Mouse (Mus musculus) embryonic fibroblast, embryonic 13.5 days (primary cell): Measurements from ENCODE around the gene Foxa3. TPM values are rescaled to one million over a fixed set of nuclear protein-coding genes. Genes with fewer than 3 reads are reported as not detected.

ENCODE experiments used
- H3K27ac ChIP-seq: 2 replicates; pipeline ENCODE4 v1.5.1; 2012; ENCODE audit warnings: low read length, control low read depth, inconsistent platforms; ENCODE audit not compliant: insufficient read depth
- H3K4me1 ChIP-seq: 2 replicates; pipeline ENCODE4 v1.6.1; 2011; ENCODE audit warnings: low read length; ENCODE audit not compliant: control insufficient read depth, insufficient read depth
- H3K4me3 ChIP-seq: 2 replicates; pipeline ENCODE4 v1.5.1; 2011; ENCODE audit warnings: mild to moderate bottlenecking, control low read depth, low read length; ENCODE audit not compliant: insufficient read depth
- CTCF ChIP-seq: IDR thresholded peaks from 2 replicates; pipeline ENCODE4 v1.5.1; 2011; ENCODE audit warnings: mild to moderate bottlenecking, control low read depth, low read length, moderate library complexity, borderline replicate concordance; ENCODE audit not compliant: insufficient read depth
- POLR2A ChIP-seq: IDR thresholded peaks from 2 replicates; pipeline ENCODE4 v1.6.1; 2011; ENCODE audit warnings: low read depth, mild to moderate bottlenecking, control low read depth, low read length, moderate library complexity
- polyA plus RNA-seq: library from polyadenylated mRNA; stranded (reverse); fragments of >200 nt; gene quantifications from 2 replicates; pipeline ENCODE4 v1.2.4, GENCODE M21; 2011; ENCODE audit warnings: low read depth; ENCODE audit not compliant: missing spikeins, insufficient read length

Foxa3 gene
- polyA plus RNA-seq, 1 experiment: not detected

- no peak for TF ChIP-seq CTCF
- no peak for TF ChIP-seq POLR2A
- H3K27ac ChIP-seq: no peak overlapping the region
- no peak overlapping the region for H3K4me3 ChIP-seq
- no peaks in the 10 kb centered on the region for H3K4me1 ChIP-seq
These were observed 29.8 kb upstream of the Foxa3 start for GRCm38 (mm10) chr7:19053136-19053532.

- Histone ChIP-seq H3K27ac (no peak overlapping the region), H3K4me1 (no peaks in the 10 kb centered on the region), H3K4me3 (no peak overlapping the region)
- TF ChIP-seq CTCF: no peak
- TF ChIP-seq POLR2A: no peak
These were observed 29.2 kb upstream of the Foxa3 start for GRCm38 (mm10) chr7:19052345-19053135.

DNA sequence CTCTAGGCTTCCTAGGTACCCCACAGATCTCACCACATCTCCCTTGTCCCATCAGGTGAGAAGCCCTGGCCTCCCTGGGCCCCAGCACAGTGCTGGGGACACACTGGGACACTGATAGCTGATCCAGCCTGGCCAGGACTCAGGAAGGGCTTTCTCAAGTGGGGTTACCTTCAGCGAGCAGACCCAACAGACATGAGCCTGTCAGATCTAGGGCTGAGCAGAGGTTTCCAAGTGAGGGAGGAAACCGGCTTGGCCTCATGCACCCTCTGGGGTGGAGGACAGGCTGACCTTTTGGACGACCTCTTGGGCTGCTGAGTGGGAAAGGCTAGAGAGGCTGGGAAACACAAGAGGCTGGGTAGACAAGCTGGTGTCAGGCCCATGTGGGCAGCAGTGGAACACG is 27.8 kb upstream of the Foxa3 start:
- Histone ChIP-seq H3K4me1 (no peaks in the 10 kb centered on the region), H3K4me3 (no peak overlapping the region), H3K27ac (no peak overlapping the region)
- no peak for TF ChIP-seq CTCF
- TF ChIP-seq POLR2A: no peak

DNA sequence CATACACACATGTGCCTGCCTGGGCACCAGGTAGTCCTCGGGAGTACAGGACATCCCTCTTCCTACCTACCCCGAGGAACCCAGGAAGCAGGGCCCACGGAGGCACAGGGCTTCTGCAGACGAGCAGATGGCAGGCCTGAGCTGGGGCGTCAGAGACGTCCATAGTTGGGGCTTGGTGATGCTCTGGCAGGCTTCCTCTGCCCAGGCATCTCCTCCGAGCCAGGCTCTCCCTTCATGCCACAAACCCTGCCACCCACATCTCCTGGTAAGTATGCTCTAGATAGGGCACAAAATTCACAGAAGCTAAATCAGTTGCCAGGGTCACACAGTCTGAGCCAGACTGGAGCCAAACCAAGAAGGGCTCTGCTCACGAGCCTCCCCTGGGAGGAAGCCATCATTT is 26.8 kb upstream of the Foxa3 start:
- no peaks in the 10 kb centered on the region for H3K4me1 ChIP-seq
- H3K27ac ChIP-seq: no peak overlapping the region
- no peak overlapping the region for H3K4me3 ChIP-seq
- TF ChIP-seq CTCF: no peak
- TF ChIP-seq POLR2A: no peak

DNA sequence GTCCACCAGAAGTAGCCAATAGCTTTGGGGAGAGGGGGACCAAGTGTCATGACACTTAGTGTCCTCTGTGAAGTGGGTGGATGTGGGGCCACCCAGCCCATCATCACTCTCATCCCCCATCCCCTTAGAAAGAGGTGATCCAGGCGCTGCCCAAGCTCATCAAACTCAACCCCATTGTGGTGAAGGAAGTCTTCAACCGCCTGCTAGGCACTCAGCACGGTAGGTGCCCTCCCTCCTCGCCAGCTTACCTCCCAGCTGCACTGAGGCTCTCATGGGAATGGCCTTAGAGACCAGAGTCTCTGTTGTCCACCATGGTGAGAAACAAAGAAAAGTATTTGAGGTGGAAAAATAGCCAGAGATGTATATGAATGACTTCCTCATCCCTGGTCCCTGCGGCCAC is 25.9 kb upstream of the Foxa3 start:
- TF ChIP-seq POLR2A: no peak
- TF ChIP-seq CTCF: no peak
- H3K4me1 ChIP-seq: no peaks in the 10 kb centered on the region
- no peak overlapping the region for H3K4me3 ChIP-seq
- no peak overlapping the region for H3K27ac ChIP-seq

- Histone ChIP-seq H3K27ac (no peak overlapping the region), H3K4me3 (no peak overlapping the region), H3K4me1 (no peaks in the 10 kb centered on the region)
- TF ChIP-seq POLR2A (no peak), CTCF (no peak)
These were observed 24.7 kb upstream of the Foxa3 start for GRCm38 (mm10) chr7:19048006-19048527.

DNA sequence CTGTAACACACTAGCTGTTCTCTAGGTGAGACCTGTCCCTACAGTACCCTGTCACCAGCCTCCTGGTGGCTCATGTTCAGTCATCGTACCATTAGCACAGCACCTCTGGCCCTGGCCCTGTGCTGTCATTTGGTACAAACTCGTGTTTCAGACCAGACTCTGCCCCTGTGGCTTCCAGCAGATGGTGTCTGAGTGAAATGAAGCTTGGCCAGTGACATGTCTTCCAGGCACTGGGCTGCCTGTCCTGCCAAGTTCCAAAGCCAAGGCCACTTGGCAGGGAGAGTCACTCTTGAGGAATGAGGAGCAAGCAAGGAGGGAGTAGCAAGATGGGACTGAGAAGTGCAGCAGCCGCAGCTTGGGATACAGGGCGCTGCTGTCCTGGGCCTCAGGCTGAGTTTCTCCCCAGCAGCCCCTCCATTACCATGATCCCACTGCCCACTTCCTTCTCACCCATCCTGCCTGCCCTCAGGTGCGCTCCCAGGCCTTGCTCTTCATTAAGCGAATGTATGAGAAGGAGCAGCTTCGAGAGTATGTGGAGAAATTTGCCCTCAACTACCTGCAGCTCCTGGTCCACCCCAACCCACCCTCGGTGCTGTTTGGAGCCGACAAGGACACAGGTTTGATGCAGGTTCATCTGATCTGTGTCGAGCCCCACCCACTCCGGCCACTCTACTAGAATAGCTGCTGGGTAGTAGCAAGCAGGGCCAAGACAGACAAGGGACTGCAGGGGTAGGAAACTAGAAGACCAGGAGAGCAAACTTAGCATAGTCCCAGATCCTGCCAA is 23.1 kb upstream of the Foxa3 start:
- H3K27ac ChIP-seq: no peak overlapping the region
- H3K4me3 ChIP-seq: no peak overlapping the region
- TF ChIP-seq POLR2A (no peak), CTCF (no peak)
- no peaks in the 10 kb centered on the region for H3K4me1 ChIP-seq

GRCm38 (mm10) chr7:19044616-19045015 is 21.3 kb upstream of the Foxa3 start:
- TF ChIP-seq CTCF: no peak
- TF ChIP-seq POLR2A: no peak
- H3K4me1 ChIP-seq: no peaks in the 10 kb centered on the region
- H3K27ac ChIP-seq: no peak overlapping the region
- H3K4me3 ChIP-seq: no peak overlapping the region

GRCm38 (mm10) chr7:19031641-19032040 is 8.3 kb upstream of the Foxa3 start:
- Histone ChIP-seq H3K4me1 (peaks cover 3% of the 10 kb centered on the region), H3K4me3 (no peak overlapping the region), H3K27ac (no peak overlapping the region)
- TF ChIP-seq POLR2A: no peak
- no peak for TF ChIP-seq CTCF
